Mouse (Mus musculus): ENCODE measurements around the gene Rnf5. TPM values are rescaled to one million over a fixed set of nuclear protein-coding genes. Genes with fewer than 3 reads are reported as not detected.

Gene Rnf5
- polyA plus RNA-seq, 1 experiment from 2014 or later: 99.7 TPM

DNA sequence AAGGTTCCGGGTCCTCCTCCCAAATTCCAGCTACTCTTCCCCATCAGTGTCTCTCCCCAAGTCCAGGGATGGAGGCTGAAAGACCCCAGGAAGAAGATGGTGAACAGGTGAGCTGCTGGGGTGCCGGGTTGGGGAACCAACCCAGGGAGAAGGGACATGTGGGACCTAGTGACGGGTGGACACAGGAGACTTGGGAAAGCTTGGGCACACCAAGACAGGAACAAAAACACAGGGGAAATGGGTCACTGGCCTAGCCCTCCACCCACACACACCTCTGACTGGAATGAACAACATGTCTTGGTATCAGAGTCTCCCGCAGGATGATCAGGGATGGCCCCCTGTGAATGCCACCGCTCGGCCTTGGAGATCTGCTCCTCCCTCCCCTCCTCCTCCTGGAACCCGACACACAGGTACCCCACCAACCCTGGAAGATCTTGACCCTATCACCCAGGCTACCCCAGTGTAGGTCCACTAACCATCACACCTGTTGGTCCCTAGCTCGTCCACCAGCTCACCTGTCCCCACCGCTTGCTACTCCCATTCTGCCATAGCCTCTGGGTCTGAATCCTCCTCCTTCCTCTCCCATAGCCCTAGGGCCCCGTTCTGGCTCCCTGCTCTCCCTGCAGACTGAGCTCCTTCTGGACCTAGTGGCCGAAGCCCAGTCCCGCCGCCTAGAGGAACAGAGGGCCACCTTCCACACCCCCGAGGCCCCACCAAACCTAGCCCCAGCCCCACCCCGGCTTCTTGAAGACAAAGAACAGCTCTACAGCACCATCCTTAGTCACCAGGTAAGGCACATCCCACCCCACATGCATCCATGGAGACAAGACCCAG lies 13.1 kb downstream of the Rnf5 start:
- peak overlapping the region; percentile 96 for H3K4me2 ChIP-seq
- peak overlapping the region; percentile 98 for H3K27ac ChIP-seq
- peak overlapping the region; percentile 95 for H3K4me3 ChIP-seq
- H3K9me3 ChIP-seq (replicated peaks): no peaks in the 10 kb centered on the region
- H3K4me1 ChIP-seq (replicated peaks): peaks cover 73% of the 10 kb centered on the region
- 70% methylated on average over 15 of the region's 15 CpGs for WGBS
- H3K27me3 ChIP-seq: peaks cover 3% of the 10 kb centered on the region; the same call in 1 of the 2 replicates
- peaks cover 10% of the 10 kb centered on the region; the same call in 1 of the 2 replicates for H3K36me3 ChIP-seq
- peak overlapping the region; percentile 4; the same call in 1 of the 2 replicates for H3K9ac ChIP-seq
- ATAC-seq (replicated peaks; ENCODE audit: insufficient number of reproducible peaks, insufficient read depth, low FRiP score, low read depth): no peak

DNA sequence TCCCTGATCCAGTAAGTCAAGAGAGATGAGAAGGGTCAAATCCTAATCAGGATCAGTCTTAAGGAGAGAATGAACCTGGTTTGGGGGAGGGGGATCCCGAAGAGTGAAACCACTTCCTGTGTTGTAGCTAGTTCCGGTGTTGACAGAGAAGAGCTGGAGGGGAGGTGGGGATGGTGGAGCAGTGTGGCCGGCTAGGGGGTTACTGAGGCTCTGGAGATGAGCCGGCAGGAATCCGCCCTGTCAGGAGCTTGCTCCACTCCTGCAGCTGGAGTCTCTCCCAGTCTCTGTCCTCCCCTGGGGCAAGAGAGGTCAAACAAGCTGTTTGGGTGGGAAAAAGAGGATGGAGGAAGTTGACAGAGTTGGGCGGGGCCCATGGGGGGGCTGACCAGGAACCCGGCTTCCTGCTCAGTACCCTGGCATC lies 13.8 kb downstream of the Rnf5 start, which contains the start of gene Gpsm3:
Gpsm3 (plus strand) TSS at position 126 of the 421 bp plus-strand sequence.
- Histone ChIP-seq H3K9me3 (replicated peaks) (no peaks in the 10 kb centered on the region), H3K36me3 (peaks cover 4% of the 10 kb centered on the region; the same call in 1 of the 2 replicates), H3K27me3 (peaks cover 3% of the 10 kb centered on the region; the same call in 1 of the 2 replicates), H3K4me3 (peak within 1 kb of the TSS; percentile 95), H3K9ac (peak within 1 kb of the TSS; percentile 4), H3K4me1 (replicated peaks) (peaks cover 69% of the 10 kb centered on the region), H3K4me2 (peak within 1 kb of the TSS; percentile 96), H3K27ac (peak within 1 kb of the TSS; percentile 98)
- 21% methylated on average over 7 of the region's 7 CpGs for WGBS
- no peak for ATAC-seq (replicated peaks; ENCODE audit: insufficient number of reproducible peaks, insufficient read depth, low FRiP score, low read depth)

DNA sequence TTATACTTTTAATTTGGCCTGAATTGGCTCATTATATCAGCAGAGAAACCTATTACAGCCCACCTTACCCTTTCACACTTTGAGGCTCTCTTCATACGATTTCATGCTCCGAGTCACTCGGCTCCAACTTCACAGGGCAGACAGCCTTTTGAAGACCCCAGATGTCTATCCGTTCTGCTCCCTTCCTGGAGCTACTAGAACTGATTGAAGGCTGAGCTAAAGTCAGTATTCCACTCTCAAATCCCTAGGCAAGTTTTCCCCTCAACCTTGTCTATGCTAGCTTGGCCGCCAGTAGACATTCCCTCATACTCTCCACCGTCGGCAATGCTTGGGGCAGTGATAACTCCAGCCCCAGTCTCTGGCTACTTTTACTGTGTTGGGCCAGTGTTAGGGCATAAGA lies 14.3 kb downstream of the Rnf5 start:
- no peaks in the 10 kb centered on the region for H3K9me3 ChIP-seq (replicated peaks)
- 31% methylated on average over 7 of the region's 7 CpGs for WGBS
- peaks cover 3% of the 10 kb centered on the region; the same call in 1 of the 2 replicates for H3K27me3 ChIP-seq
- H3K27ac ChIP-seq: peak overlapping the region; percentile 98
- H3K9ac ChIP-seq: no peak overlapping the region
- peak overlapping the region; percentile 95 for H3K4me3 ChIP-seq
- no peaks in the 10 kb centered on the region; the same call in 1 of the 2 replicates for H3K36me3 ChIP-seq
- H3K4me2 ChIP-seq: peak overlapping the region; percentile 96
- no peak for ATAC-seq (replicated peaks; ENCODE audit: insufficient number of reproducible peaks, insufficient read depth, low FRiP score, low read depth)
- peaks cover 65% of the 10 kb centered on the region for H3K4me1 ChIP-seq (replicated peaks)

DNA sequence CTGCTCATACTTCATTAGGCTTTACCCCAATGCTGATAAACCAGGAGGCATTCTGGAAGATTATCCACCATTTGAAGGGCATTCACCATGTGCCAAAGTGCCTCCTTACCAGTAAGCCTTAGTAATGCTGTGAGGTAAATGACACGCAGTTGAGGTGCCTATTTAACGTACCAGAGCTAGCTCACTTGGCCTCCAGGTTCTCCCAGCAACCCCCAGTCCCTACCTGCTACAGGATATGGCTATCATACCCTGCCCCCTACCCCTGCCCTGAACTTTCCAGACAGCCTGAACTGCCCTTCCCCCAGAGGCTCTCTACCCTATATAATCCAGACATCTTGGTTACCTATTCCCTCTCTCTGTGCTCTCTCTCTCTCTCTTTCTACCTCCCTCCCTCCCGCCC lies 14.7 kb downstream of the Rnf5 start:
- H3K4me2 ChIP-seq: peak overlapping the region; percentile 96; the same call in 1 of the 2 replicates
- no peaks in the 10 kb centered on the region for H3K36me3 ChIP-seq
- H3K4me1 ChIP-seq (replicated peaks): peaks cover 60% of the 10 kb centered on the region
- H3K9me3 ChIP-seq (replicated peaks): no peaks in the 10 kb centered on the region
- H3K4me3 ChIP-seq: peak overlapping the region; percentile 78; the same call in 1 of the 2 replicates
- ATAC-seq (replicated peaks; ENCODE audit: insufficient number of reproducible peaks, insufficient read depth, low FRiP score, low read depth): no peak
- peaks cover 3% of the 10 kb centered on the region; the same call in 1 of the 2 replicates for H3K27me3 ChIP-seq
- 69% methylated on average over 3 of the region's 3 CpGs for WGBS
- no peak overlapping the region for H3K9ac ChIP-seq
- 0 out of 2 replicates have a peak overlapping the region, but pooled peaks have one; percentile 25 for H3K27ac ChIP-seq

DNA sequence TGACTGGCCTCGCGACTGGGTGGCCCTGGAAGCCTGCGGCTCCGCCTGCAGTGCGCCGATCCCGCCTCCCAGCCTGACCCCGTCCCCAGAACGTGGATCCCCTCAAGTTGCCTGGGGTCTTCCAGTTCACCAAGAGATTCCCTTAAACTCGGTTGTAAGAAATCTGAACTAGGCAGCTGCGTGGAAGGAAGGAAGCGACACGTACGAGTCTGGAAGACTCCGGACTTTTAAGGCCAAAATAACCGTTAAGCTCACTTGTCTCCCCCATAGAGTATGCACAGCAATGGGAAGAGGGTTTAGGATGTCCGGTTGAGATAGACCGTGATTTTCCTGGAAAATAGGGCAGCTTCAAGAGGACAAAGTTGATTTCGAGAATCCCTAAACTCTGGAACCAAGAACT lies 15.7 kb downstream of the Rnf5 start:
- WGBS: 2% methylated on average over 19 of the region's 19 CpGs
- Histone ChIP-seq H3K4me2 (peak overlapping the region; percentile 96), H3K36me3 (no peaks in the 10 kb centered on the region), H3K4me1 (replicated peaks) (peaks cover 51% of the 10 kb centered on the region), H3K9me3 (replicated peaks) (no peaks in the 10 kb centered on the region), H3K9ac (peak overlapping the region; percentile 82), H3K27me3 (peaks cover 3% of the 10 kb centered on the region; the same call in 1 of the 2 replicates), H3K4me3 (peak overlapping the region; percentile 78), H3K27ac (peak overlapping the region; percentile 98)
- ATAC-seq (replicated peaks; ENCODE audit: insufficient number of reproducible peaks, insufficient read depth, low FRiP score, low read depth): no peak

DNA sequence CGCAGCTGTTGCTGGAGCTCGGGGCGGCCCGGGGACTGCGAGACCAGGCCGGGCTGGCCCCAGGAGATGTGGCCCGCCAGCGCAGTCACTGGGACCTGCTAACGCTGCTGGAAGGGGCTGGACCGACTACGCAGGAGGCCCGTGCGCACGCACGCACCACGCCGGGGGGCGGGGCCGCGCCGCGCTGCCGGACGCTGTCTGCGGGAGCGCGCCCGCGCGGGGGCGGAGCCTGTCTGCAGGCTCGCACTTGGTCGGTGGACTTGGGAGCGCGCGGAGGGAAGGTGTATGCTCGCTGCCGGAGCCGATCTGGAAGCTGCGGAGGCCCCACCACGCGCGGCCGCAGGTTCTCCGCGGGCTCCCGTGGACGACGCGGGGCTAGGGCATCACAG lies 16.1 kb downstream of the Rnf5 start:
- under 1% methylated on average over 50 of the region's 50 CpGs for WGBS
- Histone ChIP-seq H3K9ac (peak overlapping the region; percentile 82), H3K4me2 (peak overlapping the region; percentile 96), H3K27ac (peak overlapping the region; percentile 98), H3K36me3 (no peaks in the 10 kb centered on the region), H3K4me3 (peak overlapping the region; percentile 78), H3K9me3 (replicated peaks) (no peaks in the 10 kb centered on the region), H3K27me3 (peaks cover 3% of the 10 kb centered on the region; the same call in 1 of the 2 replicates), H3K4me1 (replicated peaks) (peaks cover 51% of the 10 kb centered on the region)
- peak; percentile 84 for ATAC-seq (replicated peaks; ENCODE audit: insufficient number of reproducible peaks, insufficient read depth, low FRiP score, low read depth)

DNA sequence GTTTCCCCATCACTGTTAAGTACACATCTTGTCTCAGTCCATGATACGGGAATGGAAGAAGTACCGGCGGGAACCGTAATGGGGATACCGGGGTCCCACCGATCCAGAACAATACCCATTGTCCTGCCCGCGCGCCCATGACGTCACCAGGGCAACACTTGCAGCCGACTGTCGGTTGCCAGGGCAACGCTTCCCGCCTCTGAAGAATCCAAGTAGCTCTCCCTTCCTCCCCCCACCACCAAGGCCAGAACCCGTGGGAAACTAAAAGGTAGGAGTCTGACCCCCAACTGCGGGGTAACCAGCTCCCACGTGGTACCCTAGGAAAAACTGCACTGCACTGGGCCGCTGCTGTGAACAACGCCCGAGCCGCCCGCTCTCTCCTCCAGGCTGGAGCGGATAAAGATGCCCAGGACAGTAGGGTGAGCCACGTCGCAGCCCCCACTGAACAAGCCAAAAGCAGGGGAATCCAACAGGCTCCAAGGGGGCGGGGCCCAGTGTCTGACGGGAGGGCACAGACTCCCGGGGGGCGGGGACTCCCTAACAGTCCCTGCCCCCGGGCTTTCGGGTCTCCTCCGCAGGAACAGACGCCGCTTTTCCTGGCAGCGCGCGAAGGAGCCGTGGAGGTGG lies 16.6 kb downstream of the Rnf5 start:
- peaks cover 3% of the 10 kb centered on the region; the same call in 1 of the 2 replicates for H3K27me3 ChIP-seq
- H3K27ac ChIP-seq: peak overlapping the region; percentile 98
- H3K4me1 ChIP-seq (replicated peaks): peaks cover 51% of the 10 kb centered on the region
- ATAC-seq (replicated peaks; ENCODE audit: insufficient number of reproducible peaks, insufficient read depth, low FRiP score, low read depth): peak; percentile 80
- under 1% methylated on average over 38 of the region's 38 CpGs for WGBS
- peak overlapping the region; percentile 96 for H3K4me2 ChIP-seq
- H3K36me3 ChIP-seq: no peaks in the 10 kb centered on the region
- peak overlapping the region; percentile 78 for H3K4me3 ChIP-seq
- no peaks in the 10 kb centered on the region for H3K9me3 ChIP-seq (replicated peaks)
- peak overlapping the region; percentile 82 for H3K9ac ChIP-seq

DNA sequence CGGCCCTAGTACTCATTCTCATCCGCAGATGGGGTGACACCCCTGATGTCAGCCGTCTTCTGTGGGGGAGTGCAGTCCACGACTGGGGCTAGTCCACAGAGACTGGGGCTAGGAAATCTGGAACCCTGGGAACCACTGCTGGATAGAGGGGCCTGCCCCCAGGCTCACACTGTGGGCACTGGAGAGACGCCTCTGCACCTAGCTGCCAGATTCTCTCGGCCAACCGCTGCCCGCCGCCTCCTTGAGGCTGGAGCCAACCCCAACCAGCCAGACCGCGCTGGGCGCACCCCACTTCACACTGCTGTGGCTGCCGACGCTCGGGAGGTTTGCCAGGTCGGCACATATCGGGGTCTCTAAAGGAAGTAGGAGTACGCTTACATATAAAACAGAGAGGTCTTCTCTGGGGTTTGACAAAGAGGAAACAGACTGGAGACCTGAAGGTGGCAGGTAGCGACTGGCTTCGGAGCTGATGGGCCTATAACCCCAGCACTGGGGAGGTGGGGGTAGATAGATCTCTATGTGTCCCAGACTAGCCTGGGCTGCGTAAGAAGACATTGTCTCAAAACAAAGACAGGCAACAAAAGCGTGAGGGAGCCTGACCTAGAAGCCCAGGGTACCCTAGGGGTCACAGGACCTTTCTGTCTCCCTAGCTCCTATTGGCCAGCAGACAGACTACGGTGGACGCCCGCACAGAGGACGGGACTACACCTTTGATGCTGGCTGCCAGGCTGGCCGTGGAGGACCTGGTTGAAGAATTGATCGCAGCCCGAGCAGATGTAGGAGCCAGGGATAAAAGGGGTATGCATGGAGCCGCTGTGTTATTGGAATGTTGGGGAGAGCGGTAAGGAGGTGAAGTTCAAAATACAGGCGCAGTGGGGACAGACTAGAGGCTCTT lies 17.4 kb downstream of the Rnf5 start:
- Histone ChIP-seq H3K9ac (peak overlapping the region; percentile 82), H3K4me2 (peak overlapping the region; percentile 96), H3K27ac (peak overlapping the region; percentile 98), H3K4me1 (replicated peaks) (peaks cover 45% of the 10 kb centered on the region), H3K27me3 (peaks cover 3% of the 10 kb centered on the region; the same call in 1 of the 2 replicates), H3K4me3 (peak overlapping the region; percentile 78), H3K36me3 (no peaks in the 10 kb centered on the region), H3K9me3 (replicated peaks) (no peaks in the 10 kb centered on the region)
- 33% methylated on average over 32 of the region's 32 CpGs for WGBS
- no peak for ATAC-seq (replicated peaks; ENCODE audit: insufficient number of reproducible peaks, insufficient read depth, low FRiP score, low read depth)

DNA sequence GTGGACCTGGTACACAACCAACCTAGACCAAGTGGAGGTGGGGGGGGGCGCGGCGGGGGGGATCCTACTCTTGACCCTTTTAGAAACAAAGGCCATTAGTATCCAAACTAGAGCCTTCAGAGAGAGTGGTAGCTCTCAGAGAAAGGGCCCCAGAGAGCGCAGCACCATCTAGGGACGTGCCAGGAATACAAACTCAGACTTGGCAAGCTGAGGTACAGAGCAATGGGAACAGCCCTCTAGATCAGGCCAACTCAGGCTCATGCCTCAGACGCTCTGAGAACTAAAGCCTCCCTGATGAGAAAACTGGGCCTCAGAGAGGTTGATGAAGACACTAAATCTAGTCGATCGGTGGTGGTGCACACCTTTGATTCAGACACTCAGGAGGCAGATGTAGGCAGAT lies 18.4 kb downstream of the Rnf5 start:
- H3K4me2 ChIP-seq: no peak overlapping the region
- H3K27ac ChIP-seq: no peak overlapping the region

DNA sequence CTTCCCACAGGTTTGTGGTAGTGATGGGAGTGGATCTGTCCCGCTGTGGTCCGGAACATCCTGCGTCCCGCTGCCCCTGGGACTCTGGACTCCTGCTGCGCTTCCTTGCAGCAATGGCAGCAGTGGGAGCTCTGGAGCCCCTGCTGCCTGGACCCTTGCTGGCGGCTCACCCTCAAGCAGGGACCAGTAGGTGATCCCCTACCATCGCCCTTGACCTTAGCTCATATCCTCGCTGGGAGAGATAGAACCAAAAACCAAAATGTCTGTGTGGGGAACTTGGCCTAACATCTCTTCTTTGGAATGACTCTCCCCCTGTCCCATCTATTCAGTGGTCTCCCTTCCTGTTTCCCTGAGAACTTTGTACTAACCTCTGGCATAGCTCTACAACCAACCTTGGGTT lies 19.7 kb downstream of the Rnf5 start:
- Histone ChIP-seq H3K27me3 (peaks cover 3% of the 10 kb centered on the region; the same call in 1 of the 2 replicates), H3K4me1 (replicated peaks) (peaks cover 23% of the 10 kb centered on the region), H3K4me2 (no peak overlapping the region), H3K4me3 (no peak overlapping the region), H3K9me3 (replicated peaks) (no peaks in the 10 kb centered on the region), H3K9ac (no peak overlapping the region), H3K36me3 (no peaks in the 10 kb centered on the region), H3K27ac (no peak overlapping the region)
- no peak for ATAC-seq (replicated peaks; ENCODE audit: insufficient number of reproducible peaks, insufficient read depth, low FRiP score, low read depth)
- WGBS: 88% methylated on average over 8 of the region's 8 CpGs

More for the DNA sequence above, 18.4 kb downstream of the Rnf5 start:
- no peak for ATAC-seq (replicated peaks; ENCODE audit: insufficient number of reproducible peaks, insufficient read depth, low FRiP score, low read depth)
- H3K27me3 ChIP-seq: peaks cover 3% of the 10 kb centered on the region; the same call in 1 of the 2 replicates
- 89% methylated on average over 8 of the region's 8 CpGs for WGBS
- no peak overlapping the region for H3K9ac ChIP-seq
- H3K4me1 ChIP-seq (replicated peaks): peaks cover 35% of the 10 kb centered on the region
- H3K36me3 ChIP-seq: no peaks in the 10 kb centered on the region
- H3K4me3 ChIP-seq: no peak overlapping the region
- no peaks in the 10 kb centered on the region for H3K9me3 ChIP-seq (replicated peaks)

All from heart, embryonic 15.5 days (tissue).